Mouse (Mus musculus): ENCODE results near the gene Schip1. TPM values are rescaled to one million over a fixed set of nuclear protein-coding genes. Genes with fewer than 3 reads are reported as not detected.

Schip1 gene
- polyA plus RNA-seq, 1 experiment: 0.11 TPM

- Histone ChIP-seq H3K4me1 (ENCODE audit: control insufficient read depth) (no peaks in the 10 kb centered on the region), H3K36me3 (ENCODE audit: control insufficient read depth) (no peaks in the 10 kb centered on the region), H3K4me3 (replicated peaks) (no peak overlapping the region), H3K27me3 (ENCODE audit: control insufficient read depth) (no peaks in the 10 kb centered on the region), H3K9me3 (ENCODE audit: control insufficient read depth, low read length) (no peaks in the 10 kb centered on the region)
- TF ChIP-seq GATA1 (IDR thresholded peaks at IDR 0.05; ENCODE audit: low read length) (no peak), TAL1 (IDR thresholded peaks at IDR 0.05; ENCODE audit: low read length) (no peak)
Observed at GRCm38 (mm10) chr3:68187471-68187870, 122.9 kb downstream of the Schip1 start.

- no peaks in the 10 kb centered on the region for H3K27me3 ChIP-seq (ENCODE audit: control insufficient read depth)
- H3K4me3 ChIP-seq (replicated peaks): no peak overlapping the region
- H3K36me3 ChIP-seq (ENCODE audit: control insufficient read depth): no peaks in the 10 kb centered on the region
- H3K9me3 ChIP-seq (ENCODE audit: control insufficient read depth, low read length): no peaks in the 10 kb centered on the region
- TF ChIP-seq GATA1 (IDR thresholded peaks at IDR 0.05; ENCODE audit: low read length) (no peak), TAL1 (IDR thresholded peaks at IDR 0.05; ENCODE audit: low read length) (no peak)
- no peaks in the 10 kb centered on the region for H3K4me1 ChIP-seq (ENCODE audit: control insufficient read depth)
Observed at GRCm38 (mm10) chr3:68189100-68189499, 124.5 kb downstream of the Schip1 start.

GRCm38 (mm10) chr3:68196933-68197332 is 132.3 kb downstream of the Schip1 start:
- Histone ChIP-seq H3K4me1 (ENCODE audit: control insufficient read depth) (no peaks in the 10 kb centered on the region), H3K36me3 (ENCODE audit: control insufficient read depth) (no peaks in the 10 kb centered on the region), H3K9me3 (ENCODE audit: control insufficient read depth, low read length) (no peaks in the 10 kb centered on the region), H3K27me3 (ENCODE audit: control insufficient read depth) (no peaks in the 10 kb centered on the region), H3K4me3 (replicated peaks) (no peak overlapping the region)
- TF ChIP-seq TAL1 (IDR thresholded peaks at IDR 0.05; ENCODE audit: low read length): no peak
- TF ChIP-seq GATA1 (IDR thresholded peaks at IDR 0.05; ENCODE audit: low read length): no peak

GRCm38 (mm10) chr3:68201214-68201613 is 136.6 kb downstream of the Schip1 start:
- TF ChIP-seq TAL1 (IDR thresholded peaks at IDR 0.05; ENCODE audit: low read length): no peak
- TF ChIP-seq GATA1 (IDR thresholded peaks at IDR 0.05; ENCODE audit: low read length): no peak
- Histone ChIP-seq H3K4me3 (replicated peaks) (no peak overlapping the region), H3K4me1 (ENCODE audit: control insufficient read depth) (no peaks in the 10 kb centered on the region), H3K9me3 (ENCODE audit: control insufficient read depth, low read length) (no peaks in the 10 kb centered on the region), H3K36me3 (ENCODE audit: control insufficient read depth) (no peaks in the 10 kb centered on the region), H3K27me3 (ENCODE audit: control insufficient read depth) (no peaks in the 10 kb centered on the region)

- no peaks in the 10 kb centered on the region for H3K9me3 ChIP-seq (ENCODE audit: control insufficient read depth, low read length)
- no peaks in the 10 kb centered on the region for H3K27me3 ChIP-seq (ENCODE audit: control insufficient read depth)
- no peaks in the 10 kb centered on the region for H3K4me1 ChIP-seq (ENCODE audit: control insufficient read depth)
- H3K4me3 ChIP-seq (replicated peaks): no peak overlapping the region
- no peak for TF ChIP-seq GATA1 (IDR thresholded peaks at IDR 0.05; ENCODE audit: low read length)
- no peak for TF ChIP-seq TAL1 (IDR thresholded peaks at IDR 0.05; ENCODE audit: low read length)
- no peaks in the 10 kb centered on the region for H3K36me3 ChIP-seq (ENCODE audit: control insufficient read depth)
Observed at GRCm38 (mm10) chr3:68202162-68202902, 137.7 kb downstream of the Schip1 start.

GRCm38 (mm10) chr3:68203934-68204467 is 139.4 kb downstream of the Schip1 start:
- Histone ChIP-seq H3K9me3 (ENCODE audit: control insufficient read depth, low read length) (no peaks in the 10 kb centered on the region), H3K4me1 (ENCODE audit: control insufficient read depth) (no peaks in the 10 kb centered on the region), H3K36me3 (ENCODE audit: control insufficient read depth) (no peaks in the 10 kb centered on the region), H3K27me3 (ENCODE audit: control insufficient read depth) (no peaks in the 10 kb centered on the region), H3K4me3 (replicated peaks) (no peak overlapping the region)
- TF ChIP-seq TAL1 (IDR thresholded peaks at IDR 0.05; ENCODE audit: low read length) (no peak), GATA1 (IDR thresholded peaks at IDR 0.05; ENCODE audit: low read length) (no peak)

GRCm38 (mm10) chr3:68210422-68210821 is 145.8 kb downstream of the Schip1 start:
- Histone ChIP-seq H3K9me3 (ENCODE audit: control insufficient read depth, low read length) (no peaks in the 10 kb centered on the region), H3K36me3 (ENCODE audit: control insufficient read depth) (no peaks in the 10 kb centered on the region), H3K4me3 (replicated peaks) (no peak overlapping the region), H3K4me1 (ENCODE audit: control insufficient read depth) (no peaks in the 10 kb centered on the region), H3K27me3 (ENCODE audit: control insufficient read depth) (no peaks in the 10 kb centered on the region)
- no peak for TF ChIP-seq TAL1 (IDR thresholded peaks at IDR 0.05; ENCODE audit: low read length)
- TF ChIP-seq GATA1 (IDR thresholded peaks at IDR 0.05; ENCODE audit: low read length): no peak

GRCm38 (mm10) chr3:68221452-68221851 is 156.8 kb downstream of the Schip1 start:
- TF ChIP-seq TAL1 (IDR thresholded peaks at IDR 0.05; ENCODE audit: low read length) (no peak), GATA1 (IDR thresholded peaks at IDR 0.05; ENCODE audit: low read length) (no peak)
- Histone ChIP-seq H3K9me3 (ENCODE audit: control insufficient read depth, low read length) (no peaks in the 10 kb centered on the region), H3K4me1 (ENCODE audit: control insufficient read depth) (no peaks in the 10 kb centered on the region), H3K36me3 (ENCODE audit: control insufficient read depth) (no peaks in the 10 kb centered on the region), H3K4me3 (replicated peaks) (no peak overlapping the region), H3K27me3 (ENCODE audit: control insufficient read depth) (no peaks in the 10 kb centered on the region)

GRCm38 (mm10) chr3:68239887-68240286 is 175.3 kb downstream of the Schip1 start:
- Histone ChIP-seq H3K9me3 (ENCODE audit: control insufficient read depth, low read length) (no peaks in the 10 kb centered on the region), H3K36me3 (ENCODE audit: control insufficient read depth) (no peaks in the 10 kb centered on the region), H3K27me3 (ENCODE audit: control insufficient read depth) (no peaks in the 10 kb centered on the region), H3K4me3 (replicated peaks) (no peak overlapping the region), H3K4me1 (ENCODE audit: control insufficient read depth) (no peaks in the 10 kb centered on the region)
- TF ChIP-seq GATA1 (IDR thresholded peaks at IDR 0.05; ENCODE audit: low read length): no peak
- TF ChIP-seq TAL1 (IDR thresholded peaks at IDR 0.05; ENCODE audit: low read length): no peak
